Mouse (Mus musculus) Muller cell, postnatal 12 days (primary cell): Measurements from ENCODE around the gene Ezh1.

ENCODE experiments used
- DNase-seq: peaks from one replicate; pipeline ENCODE4 v3.0.0-alpha.2; 2015; ENCODE audit errors: inconsistent ontology term

The Ezh1 gene

GRCm38 (mm10) chr11:101226065-101226701 lies at the start of gene Ezh1:
Ezh1 (minus strand) TSS chr11:101226463.
- DNase-seq = peak; percentile 82

DNA sequence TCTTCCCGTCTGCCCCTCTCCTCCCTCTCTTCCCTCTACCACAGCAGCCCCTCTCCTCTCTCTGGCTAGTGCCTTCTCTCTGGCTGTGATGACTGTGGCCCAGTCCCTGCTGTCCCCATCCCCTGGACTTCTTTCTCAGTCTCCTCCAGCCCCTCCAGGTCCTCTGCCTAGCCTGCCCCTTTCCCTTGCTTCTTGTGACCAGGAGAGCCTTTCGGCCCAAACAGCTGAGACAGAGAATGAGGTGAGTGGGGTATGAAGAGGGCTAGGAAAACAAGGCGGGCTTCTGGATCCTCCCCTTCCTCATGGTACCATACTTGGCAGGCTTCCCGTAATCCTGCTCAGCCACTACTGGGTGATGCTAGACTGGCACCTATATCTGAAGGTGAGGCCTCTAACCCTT lies 49.0 kb upstream of the Ezh1 start:
- DNase-seq = no peak

DNA sequence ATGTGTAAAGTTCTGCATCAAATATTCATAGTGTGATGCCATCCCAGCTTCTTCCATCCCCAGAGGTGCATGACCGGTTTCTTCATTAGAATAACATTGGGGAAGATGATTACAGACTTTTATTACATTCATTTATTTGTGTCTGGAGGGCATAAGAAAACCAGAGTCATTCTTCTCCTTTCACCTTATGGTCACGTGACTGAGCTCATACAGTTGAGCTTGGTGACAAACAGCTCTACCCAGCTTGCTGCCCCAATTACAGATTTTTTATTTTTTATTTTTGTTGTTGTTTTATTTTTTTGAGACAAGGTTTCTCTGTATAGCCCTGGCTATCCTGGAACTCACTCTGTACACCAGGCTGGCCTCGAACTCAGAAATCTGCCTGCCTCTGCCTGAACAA lies 46.2 kb upstream of the Ezh1 start:
- no peak for DNase-seq

GRCm38 (mm10) chr11:101269577-101270116 lies 43.4 kb upstream of the Ezh1 start:
- DNase-seq = no peak

- no peak for DNase-seq
These were observed 39.6 kb upstream of the Ezh1 start for GRCm38 (mm10) chr11:101265906-101266305.

DNA sequence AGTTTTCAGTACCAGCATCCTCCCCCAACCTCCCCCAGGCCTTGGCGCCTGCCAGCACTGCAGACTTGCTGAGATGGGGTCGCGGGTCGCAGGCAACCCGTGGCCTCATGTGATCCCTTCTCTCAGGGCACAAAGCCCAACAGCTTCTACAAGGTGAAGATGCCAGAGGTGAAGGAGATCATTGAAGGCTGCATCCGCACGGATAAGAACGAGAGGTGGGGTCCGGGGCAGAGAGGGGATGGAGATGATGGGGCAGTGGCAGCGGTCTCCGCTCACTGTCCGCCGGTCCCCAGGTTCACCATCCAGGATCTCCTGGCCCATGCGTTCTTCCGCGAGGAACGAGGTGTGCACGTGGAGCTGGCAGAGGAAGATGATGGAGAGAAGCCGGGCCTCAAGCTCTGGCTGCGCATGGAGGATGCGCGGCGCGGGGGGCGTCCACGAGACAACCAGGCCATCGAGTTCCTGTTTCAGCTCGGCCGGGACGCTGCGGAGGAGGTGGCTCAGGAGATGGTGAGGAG lies 38.8 kb upstream of the Ezh1 start:
- DNase-seq = no peak

DNA sequence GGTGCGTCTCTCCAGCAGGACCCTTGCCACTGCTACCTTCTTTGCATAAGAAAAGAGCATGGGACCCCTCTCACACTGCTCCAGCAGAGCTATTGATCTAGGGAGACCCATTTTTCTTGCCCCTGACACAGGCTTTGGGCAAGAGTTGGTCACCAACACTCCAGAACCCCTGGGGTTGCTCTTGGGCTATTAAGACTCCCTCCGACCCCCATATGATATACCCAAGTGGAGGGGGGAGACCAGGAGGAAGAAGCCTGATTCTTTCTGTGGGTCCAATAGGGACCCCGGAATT lies 37.7 kb upstream of the Ezh1 start:
- DNase-seq = no peak

DNA sequence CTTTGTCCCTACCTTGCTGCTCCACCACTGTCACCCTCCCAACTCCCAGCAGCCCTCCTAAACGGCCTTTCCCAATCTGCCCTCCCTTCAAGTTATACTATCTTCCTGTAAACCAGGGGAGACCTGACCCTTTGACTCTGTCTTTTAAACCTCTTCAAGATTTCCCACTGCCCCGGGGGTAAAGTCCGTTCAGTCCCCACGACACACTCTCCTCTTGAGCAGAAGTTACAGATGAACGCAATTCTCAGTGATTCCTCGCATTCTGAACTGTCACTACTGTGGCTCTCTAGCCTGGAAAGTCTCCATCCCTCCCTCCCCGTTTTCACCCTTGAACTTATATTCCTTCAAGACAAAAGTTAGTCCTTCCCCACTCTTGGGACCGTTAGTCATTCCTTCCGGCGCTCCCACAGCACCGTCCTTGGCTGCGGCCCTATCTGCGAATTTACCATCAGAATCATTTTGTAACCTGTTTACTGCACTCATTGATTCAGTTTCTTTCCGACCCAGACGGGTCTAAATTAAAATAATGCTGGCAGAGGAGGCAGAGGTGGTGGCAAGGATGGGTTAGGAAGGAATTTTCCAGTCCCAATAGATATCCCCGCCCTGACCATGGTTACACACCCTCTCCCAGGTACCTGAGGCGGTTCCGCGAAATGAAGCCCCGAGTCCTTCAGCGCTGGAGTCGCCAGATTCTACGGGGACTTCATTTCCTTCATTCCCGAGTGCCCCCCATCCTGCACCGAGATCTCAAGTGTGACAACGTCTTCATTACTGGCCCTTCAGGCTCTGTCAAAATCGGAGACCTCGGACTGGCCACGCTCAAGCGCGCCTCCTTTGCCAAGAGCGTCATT lies 37.1 kb upstream of the Ezh1 start:
- no peak for DNase-seq

DNA sequence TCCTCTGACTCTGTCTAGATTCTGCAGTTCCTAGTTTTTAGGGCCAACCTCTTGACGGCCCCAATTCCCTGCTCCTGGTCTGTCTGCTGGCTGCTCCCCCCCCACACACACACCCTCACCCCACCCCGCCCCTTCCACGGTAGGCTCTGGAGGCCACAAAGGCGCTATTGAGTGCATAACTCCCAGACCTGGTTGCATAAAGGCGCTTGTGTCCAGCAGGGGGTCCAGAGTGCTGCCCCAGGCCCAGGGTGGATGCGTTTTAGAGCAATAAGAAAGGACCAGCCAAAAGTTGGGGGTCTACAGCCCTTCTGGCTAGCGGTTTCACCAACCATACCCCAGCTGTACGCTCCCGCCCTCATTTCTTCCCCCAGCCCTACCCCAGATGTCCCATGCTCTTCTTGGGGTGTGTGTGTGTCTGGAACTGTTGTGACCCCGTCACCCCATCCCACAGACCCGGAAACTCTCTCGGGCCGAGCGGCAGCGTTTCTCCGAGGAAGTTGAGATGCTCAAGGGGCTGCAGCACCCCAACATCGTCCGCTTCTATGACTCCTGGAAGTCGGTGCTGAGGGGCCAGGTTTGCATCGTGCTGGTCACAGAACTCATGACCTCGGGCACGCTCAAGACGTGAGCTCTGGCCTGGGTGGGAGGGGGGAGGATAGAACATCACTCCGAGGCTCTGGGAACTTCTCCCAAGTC lies 36.2 kb upstream of the Ezh1 start:
- DNase-seq = no peak

GRCm38 (mm10) chr11:101260826-101261380 lies 34.6 kb upstream of the Ezh1 start:
- no peak for DNase-seq

DNA sequence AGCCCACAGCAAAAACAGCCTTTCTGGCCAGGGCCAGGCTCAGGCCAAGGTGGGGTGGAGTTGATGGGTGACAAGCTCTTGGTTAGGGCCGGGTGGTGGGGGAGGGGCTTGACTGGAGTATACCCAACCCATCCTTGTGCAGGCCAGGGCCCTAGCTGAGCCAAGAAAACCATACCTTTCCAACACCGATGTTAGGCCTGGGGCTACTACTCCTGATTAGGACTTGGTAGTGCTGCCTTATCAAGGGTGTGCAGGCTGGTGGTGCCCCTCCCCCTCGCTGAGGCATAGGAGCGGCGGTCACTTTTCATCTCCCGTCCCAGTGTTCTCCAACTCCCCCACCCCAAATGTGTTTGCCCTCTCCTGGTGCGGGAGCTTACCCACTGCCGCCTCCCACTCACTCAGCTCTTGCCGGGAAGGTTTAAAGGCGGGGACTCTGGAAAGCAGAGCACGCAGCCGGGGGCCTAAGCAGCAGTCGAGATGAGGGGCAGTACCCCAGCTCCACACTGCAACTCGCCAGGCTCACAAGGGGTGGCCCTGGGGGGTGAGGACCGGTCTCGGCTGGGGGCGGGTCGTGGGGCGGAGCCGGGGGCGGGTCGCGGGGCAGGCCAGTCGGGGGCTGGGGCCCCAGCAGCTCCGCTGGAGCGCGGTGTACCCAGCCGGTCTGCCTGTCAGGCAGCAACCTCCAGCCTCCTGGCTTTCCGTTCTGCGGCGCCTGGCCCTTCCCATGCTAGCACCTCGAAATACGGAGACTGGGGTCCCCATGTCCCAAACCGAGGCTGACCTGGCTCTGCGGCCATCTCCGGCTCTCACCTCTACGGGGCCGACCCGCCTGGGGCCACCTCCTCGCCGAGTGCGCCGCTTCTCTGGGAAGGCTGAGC lies 33.9 kb upstream of the Ezh1 start, which contains the start of gene Wnk4:
TSS of gene Wnk4 (plus strand) at position 620 of the 878 bp plus-strand sequence.
- peak; percentile 72 for DNase-seq

DNA sequence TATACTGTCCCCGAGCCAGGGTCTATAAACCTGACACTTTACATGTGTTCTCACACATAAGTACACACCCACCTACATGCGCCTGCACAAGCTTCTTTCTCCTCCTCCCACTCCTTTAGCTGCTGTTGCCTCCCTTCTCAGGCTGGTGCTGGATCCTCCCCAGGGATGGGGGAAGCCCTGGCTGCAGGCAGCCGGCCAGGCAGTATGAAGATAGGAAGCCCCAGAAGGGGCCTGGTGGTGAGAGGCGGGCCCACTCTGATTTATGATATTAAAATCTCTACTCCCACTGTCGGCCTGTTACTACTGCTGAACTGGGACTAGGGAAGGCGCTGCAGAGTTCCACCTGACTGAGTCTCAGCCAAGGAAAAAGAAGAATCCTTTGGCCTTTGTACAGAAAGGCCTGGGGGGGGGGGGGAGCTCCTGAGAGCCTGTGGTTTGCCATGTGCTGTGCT lies 33.0 kb upstream of the Ezh1 start:
- DNase-seq = no peak

DNA sequence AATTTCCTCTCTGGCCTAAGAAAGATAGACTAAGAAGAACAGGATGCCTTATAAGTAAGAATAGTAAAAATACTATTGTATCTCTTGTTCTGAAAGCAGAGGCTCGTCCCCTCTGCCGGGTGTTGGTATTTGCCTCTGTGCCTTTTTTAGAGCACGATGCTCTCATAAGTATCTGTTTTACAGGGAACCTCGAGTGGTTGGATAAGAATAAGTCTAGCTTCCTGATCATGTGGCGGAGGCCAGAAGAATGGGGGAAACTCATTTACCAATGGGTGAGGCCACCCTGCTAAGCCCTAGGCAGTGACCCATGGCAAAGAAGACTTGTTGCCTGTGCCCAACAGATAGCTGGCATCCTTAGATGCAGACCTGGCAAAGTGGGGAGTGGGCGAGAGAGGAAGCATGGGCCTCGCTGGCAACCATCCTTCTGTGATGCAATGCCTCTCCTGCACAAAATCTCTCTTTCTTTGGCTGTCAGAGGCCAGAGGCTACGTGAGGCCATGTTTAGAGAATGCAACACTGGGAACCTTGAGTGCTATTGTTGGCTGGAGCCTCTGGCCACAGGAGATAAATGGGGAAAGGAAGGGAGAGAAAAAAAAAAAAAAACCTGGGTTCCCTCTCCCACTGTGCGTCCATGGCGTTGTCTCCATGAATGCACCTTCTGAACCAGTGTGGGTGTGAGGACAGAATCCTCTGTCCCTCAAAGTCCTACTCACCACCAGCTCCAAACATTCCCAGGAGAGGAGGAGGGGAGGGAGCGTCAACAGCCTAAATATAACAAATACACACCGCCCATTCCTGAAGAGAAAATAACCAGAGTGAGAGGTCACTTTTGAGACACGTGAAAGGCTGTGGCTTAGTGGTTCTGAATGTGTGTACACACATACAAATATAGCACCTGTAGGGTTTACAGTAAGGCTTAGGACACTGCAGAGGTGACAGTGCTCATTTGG lies 29.8 kb upstream of the Ezh1 start:
- no peak for DNase-seq

- peak; percentile 89 for DNase-seq
These were observed 27.5 kb upstream of the Ezh1 start, which contains the start of gene Vps25 for GRCm38 (mm10) chr11:101253613-101254389. Vps25 (plus strand) TSS chr11:101253707.

DNA sequence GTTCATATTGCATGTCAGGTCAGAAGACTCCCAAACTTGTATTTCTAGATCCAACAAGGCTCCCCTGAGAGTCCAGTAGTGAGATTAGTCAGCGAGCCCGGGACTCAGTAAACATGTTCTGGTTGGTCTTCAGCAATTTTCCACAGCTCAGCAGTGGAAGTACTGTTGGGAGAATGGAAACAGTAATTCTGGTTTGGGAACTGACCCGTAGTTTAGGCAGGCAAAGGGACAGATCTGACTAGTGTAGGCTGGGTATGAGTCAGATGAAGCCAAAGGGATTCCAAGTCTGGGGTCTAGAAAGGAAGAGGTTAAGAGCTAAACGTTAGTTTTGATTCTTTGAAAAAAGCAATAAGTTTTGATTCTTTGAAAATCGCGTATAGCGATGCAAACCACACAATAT lies 26.7 kb upstream of the Ezh1 start:
- DNase-seq = no peak

- no peak for DNase-seq
These were observed 24.8 kb upstream of the Ezh1 start for GRCm38 (mm10) chr11:101251031-101251430.

- DNase-seq = peak; percentile 66
These were observed 22.2 kb upstream of the Ezh1 start for GRCm38 (mm10) chr11:101248258-101248994.

DNA sequence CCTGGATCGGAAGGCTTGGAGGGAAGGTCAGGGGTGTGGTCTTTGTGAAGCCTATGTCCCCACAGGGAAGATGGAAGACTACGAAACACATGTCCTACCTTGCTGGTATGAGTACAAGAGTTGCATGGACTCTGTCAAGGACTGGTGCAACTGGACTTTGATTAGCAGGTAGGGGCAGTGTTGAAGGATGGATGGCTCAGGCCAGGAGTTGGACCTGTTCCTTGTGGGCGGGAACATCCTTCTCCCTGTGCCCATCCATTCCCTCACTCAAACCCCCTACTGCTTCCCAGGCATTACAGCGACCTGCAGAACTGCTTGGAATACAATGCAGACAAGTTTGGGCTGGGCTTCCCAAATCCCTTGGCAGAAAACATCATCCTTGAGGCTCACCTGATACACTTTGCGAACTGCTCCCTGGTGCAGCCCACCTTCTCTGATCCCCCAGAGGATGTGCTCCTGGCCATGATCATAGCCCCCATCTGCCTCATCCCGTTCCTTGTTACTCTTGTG lies 21.3 kb upstream of the Ezh1 start:
- DNase-seq = no peak
